Mouse (Mus musculus): ENCODE results near the gene Romo1. TPM values are rescaled to one million over a fixed set of nuclear protein-coding genes. Genes with fewer than 3 reads are reported as not detected.
A peak's percentile ranks its signal among the peaks of the same experiment; 100 is the strongest.
"Not testable (repeated sequence)": the region's sequence is repeated elsewhere in the genome, so short reads cannot be mapped to it uniquely, and the experiment has no call there.

Romo1 gene
- total RNA-seq, 1 experiment, result 216 TPM

GRCm38 (mm10) chr2:156179796-156180093 lies 35.9 kb downstream of the Romo1 start:
- Histone ChIP-seq H3K9ac (ENCODE audit: insufficient read depth, low read depth, low read length, poor library complexity, severe bottlenecking) (peak overlapping the region; percentile 99), H3K27ac (ENCODE audit: insufficient read depth, low read depth, low read length, poor library complexity, severe bottlenecking) (peak overlapping the region; percentile 96), H3K4me1 (ENCODE audit: control insufficient read depth in 2 of 2, insufficient read depth in 2 of 2, low read length in 2 of 2, poor library complexity in 1 of 2) (peaks cover 0 to 2% of the 10 kb centered on the region in 2 experiments; a peak in 2 of 4 replicates), H3K9me3 (ENCODE audit: control insufficient read depth, insufficient read depth, low read depth, low read length) (no peaks in the 10 kb centered on the region), H3K36me3 (ENCODE audit: control insufficient read depth, insufficient read depth, low read length, poor library complexity, severe bottlenecking) (peaks cover 14% of the 10 kb centered on the region), H3K4me3 (ENCODE audit: insufficient read depth in 1 of 2, low read depth in 1 of 2, low read length in 2 of 2, poor library complexity in 1 of 2, severe bottlenecking in 1 of 2) (peak overlapping the region; percentile 72 to 90)
- no peak for TF ChIP-seq ZNF384 (IDR thresholded peaks at IDR 0.05; ENCODE audit: low read depth, low read length)
- no peak for TF ChIP-seq HCFC1 (IDR thresholded peaks at IDR 0.05; ENCODE audit: borderline replicate concordance, insufficient read depth, low read length)
- TF ChIP-seq MAFK (IDR thresholded peaks at IDR 0.05; ENCODE audit: insufficient read depth, low read depth, low read length), result no peak
- no peak for TF ChIP-seq ZC3H11A (IDR thresholded peaks at IDR 0.05; ENCODE audit: borderline replicate concordance, low read depth, low read length)
- TF ChIP-seq CHD2 (IDR thresholded peaks at IDR 0.05; ENCODE audit: low read depth, low read length), result no peak
- in situ Hi-C loops (cut with MboI; ENCODE audit: low sequenced_read_pairs in 2 of 2, unreplicated experiment in 2 of 2), result no loop called here
- no peak for DNase-seq (ENCODE audit: low read depth, low spot score)

- peak within 1 kb of the TSS; percentile 99 for H3K9ac ChIP-seq (ENCODE audit: insufficient read depth, low read depth, low read length, poor library complexity, severe bottlenecking)
- in situ Hi-C loops (cut with MboI; ENCODE audit: low sequenced_read_pairs in 2 of 2, unreplicated experiment in 2 of 2), result no loop called here
- H3K9me3 ChIP-seq (ENCODE audit: control insufficient read depth, insufficient read depth, low read depth, low read length), result no peaks in the 10 kb centered on the region
- DNase-seq (ENCODE audit: low read depth, low spot score), result peak; percentile 99
- peaks cover 0 to 2% of the 10 kb centered on the region in 2 experiments; a peak in 2 of 4 replicates for H3K4me1 ChIP-seq (ENCODE audit: control insufficient read depth in 2 of 2, insufficient read depth in 2 of 2, low read length in 2 of 2, poor library complexity in 1 of 2)
- H3K36me3 ChIP-seq (ENCODE audit: control insufficient read depth, insufficient read depth, low read length, poor library complexity, severe bottlenecking), result peaks cover 14% of the 10 kb centered on the region
- H3K27ac ChIP-seq (ENCODE audit: insufficient read depth, low read depth, low read length, poor library complexity, severe bottlenecking), result peak within 1 kb of the TSS; percentile 96
- TF ChIP-seq CHD2 (IDR thresholded peaks at IDR 0.05; ENCODE audit: low read depth, low read length), result peak; percentile 99
- TF ChIP-seq HCFC1 (IDR thresholded peaks at IDR 0.05; ENCODE audit: borderline replicate concordance, insufficient read depth, low read length), result peak; percentile 72
- TF ChIP-seq ZC3H11A (IDR thresholded peaks at IDR 0.05; ENCODE audit: borderline replicate concordance, low read depth, low read length), result no peak
- peak within 1 kb of the TSS; percentile 72 to 90 for H3K4me3 ChIP-seq (ENCODE audit: insufficient read depth in 1 of 2, low read depth in 1 of 2, low read length in 2 of 2, poor library complexity in 1 of 2, severe bottlenecking in 1 of 2)
These were observed 36.4 kb downstream of the Romo1 start, which contains the start of gene Rbm39 for GRCm38 (mm10) chr2:156180094-156180821. Gene Rbm39, minus strand, starts transcription at chr2:156180238.

GRCm38 (mm10) chr2:156180824-156181590 lies 37.2 kb downstream of the Romo1 start:
- no peaks in the 10 kb centered on the region for H3K9me3 ChIP-seq (ENCODE audit: control insufficient read depth, insufficient read depth, low read depth, low read length)
- H3K4me1 ChIP-seq (ENCODE audit: control insufficient read depth in 2 of 2, insufficient read depth in 2 of 2, low read length in 2 of 2, poor library complexity in 1 of 2), result peaks cover 0 to 2% of the 10 kb centered on the region in 2 experiments; a peak in 2 of 4 replicates
- H3K36me3 ChIP-seq (ENCODE audit: control insufficient read depth, insufficient read depth, low read length, poor library complexity, severe bottlenecking), result peaks cover 11% of the 10 kb centered on the region
- peak overlapping the region; percentile 57 to 68 for H3K4me3 ChIP-seq (ENCODE audit: insufficient read depth in 1 of 2, low read depth in 1 of 2, low read length in 2 of 2, poor library complexity in 1 of 2, severe bottlenecking in 1 of 2)
- in situ Hi-C loops (cut with MboI; ENCODE audit: low sequenced_read_pairs in 2 of 2, unreplicated experiment in 2 of 2), result no loop called here
- H3K9ac ChIP-seq (ENCODE audit: insufficient read depth, low read depth, low read length, poor library complexity, severe bottlenecking), result peak overlapping the region; percentile 91
- peak overlapping the region; percentile 70; the same call in 1 of the 2 replicates for H3K27ac ChIP-seq (ENCODE audit: insufficient read depth, low read depth, low read length, poor library complexity, severe bottlenecking)
- no peak for DNase-seq (ENCODE audit: low read depth, low spot score)
- no peak for TF ChIP-seq ZC3H11A (IDR thresholded peaks at IDR 0.05; ENCODE audit: borderline replicate concordance, low read depth, low read length)
- TF ChIP-seq ZNF384 (IDR thresholded peaks at IDR 0.05; ENCODE audit: low read depth, low read length), result no peak
- TF ChIP-seq MAFK (IDR thresholded peaks at IDR 0.05; ENCODE audit: insufficient read depth, low read depth, low read length), result no peak
- no peak for TF ChIP-seq CHD2 (IDR thresholded peaks at IDR 0.05; ENCODE audit: low read depth, low read length)
- no peak for TF ChIP-seq HCFC1 (IDR thresholded peaks at IDR 0.05; ENCODE audit: borderline replicate concordance, insufficient read depth, low read length)

- Histone ChIP-seq H3K9ac (ENCODE audit: insufficient read depth, low read depth, low read length, poor library complexity, severe bottlenecking) (no peak overlapping the region), H3K4me1 (ENCODE audit: control insufficient read depth in 2 of 2, insufficient read depth in 2 of 2, low read length in 2 of 2, poor library complexity in 1 of 2) (peaks cover 0 to 2% of the 10 kb centered on the region in 2 experiments; a peak in 2 of 4 replicates)
- no peak for TF ChIP-seq HCFC1 (IDR thresholded peaks at IDR 0.05; ENCODE audit: borderline replicate concordance, insufficient read depth, low read length)
- TF ChIP-seq ZNF384 (IDR thresholded peaks at IDR 0.05; ENCODE audit: low read depth, low read length), result no peak
- no peak for TF ChIP-seq MAFK (IDR thresholded peaks at IDR 0.05; ENCODE audit: insufficient read depth, low read depth, low read length)
- TF ChIP-seq ZC3H11A (IDR thresholded peaks at IDR 0.05; ENCODE audit: borderline replicate concordance, low read depth, low read length), result no peak
- TF ChIP-seq CHD2 (IDR thresholded peaks at IDR 0.05; ENCODE audit: low read depth, low read length), result no peak
These were observed 37.8 kb downstream of the Romo1 start for GRCm38 (mm10) chr2:156181592-156181991.

GRCm38 (mm10) chr2:156189241-156189640 lies 45.4 kb downstream of the Romo1 start:
- H3K9me3 ChIP-seq (ENCODE audit: control insufficient read depth, insufficient read depth, low read depth, low read length); H3K4me1 ChIP-seq (ENCODE audit: control insufficient read depth in 2 of 2, insufficient read depth in 2 of 2, low read length in 2 of 2, poor library complexity in 1 of 2); in situ Hi-C loops (cut with MboI; ENCODE audit: low sequenced_read_pairs in 2 of 2, unreplicated experiment in 2 of 2); H3K9ac ChIP-seq (ENCODE audit: insufficient read depth, low read depth, low read length, poor library complexity, severe bottlenecking); H3K27ac ChIP-seq (ENCODE audit: insufficient read depth, low read depth, low read length, poor library complexity, severe bottlenecking); H3K36me3 ChIP-seq (ENCODE audit: control insufficient read depth, insufficient read depth, low read length, poor library complexity, severe bottlenecking); DNase-seq (ENCODE audit: low read depth, low spot score); H3K4me3 ChIP-seq (ENCODE audit: insufficient read depth in 1 of 2, low read depth in 1 of 2, low read length in 2 of 2, poor library complexity in 1 of 2, severe bottlenecking in 1 of 2): not testable (repeated sequence)

More at GRCm38 (mm10) chr2:156181592-156181991, 37.8 kb downstream of the Romo1 start:
- Histone ChIP-seq H3K4me3 (ENCODE audit: insufficient read depth in 1 of 2, low read depth in 1 of 2, low read length in 2 of 2, poor library complexity in 1 of 2, severe bottlenecking in 1 of 2) (no peak overlapping the region), H3K27ac (ENCODE audit: insufficient read depth, low read depth, low read length, poor library complexity, severe bottlenecking) (no peak overlapping the region), H3K9me3 (ENCODE audit: control insufficient read depth, insufficient read depth, low read depth, low read length) (no peaks in the 10 kb centered on the region), H3K36me3 (ENCODE audit: control insufficient read depth, insufficient read depth, low read length, poor library complexity, severe bottlenecking) (peaks cover 11% of the 10 kb centered on the region)
- no peak for DNase-seq (ENCODE audit: low read depth, low spot score)
- in situ Hi-C loops (cut with MboI; ENCODE audit: low sequenced_read_pairs in 2 of 2, unreplicated experiment in 2 of 2), result no loop called here

All from ES-E14 (cell line).